Mouse (Mus musculus) lung, postnatal 0 days (tissue): ENCODE measurements around the gene Shcbp1l. TPM values are rescaled to one million over a fixed set of nuclear protein-coding genes. Genes with fewer than 3 reads are reported as not detected.
"Not testable (repeated sequence)": the region's sequence is repeated elsewhere in the genome, so short reads cannot be mapped to it uniquely, and the experiment has no call there.

Experiments used
- ATAC-seq: fragments of 200-750 bp; cut with Nextera tagmentation; 2 replicates; pipeline ENCODE4 v1.8.0; 2017; ENCODE audit warnings: moderate library complexity
- DNase-seq: peaks from one replicate; pipeline ENCODE4 v3.0.0-alpha.2; 2016; ENCODE audit warnings: low spot score
- H3K27ac ChIP-seq: fragments of 300-500 bp; sonication (generic); 2 replicates; pipeline ENCODE4 v1.5.1; 2014; ENCODE audit warnings: antibody characterized with exemption, mild to moderate bottlenecking, low read length, mixed read lengths
- H3K27me3 ChIP-seq: fragments of 300-500 bp; sonication (generic); replicated peaks from 2 replicates; pipeline ENCODE4 v1.6.1; 2014; ENCODE audit warnings: low read length, mixed read lengths; ENCODE audit not compliant: insufficient read depth
- H3K36me3 ChIP-seq: fragments of 300-500 bp; sonication (generic); 2 replicates; pipeline ENCODE4 v1.6.1; 2014; ENCODE audit warnings: low read length, mixed read lengths; ENCODE audit not compliant: insufficient read depth
- H3K4me1 ChIP-seq: fragments of 300-500 bp; sonication (generic); 2 replicates; pipeline ENCODE4 v1.6.1; 2014; ENCODE audit warnings: antibody characterized with exemption, low read depth, low read length, mixed read lengths; ENCODE audit not compliant: insufficient read depth
- H3K4me2 ChIP-seq: fragments of 300-500 bp; sonication (generic); replicated peaks from 2 replicates; pipeline ENCODE4 v1.6.1; 2014; ENCODE audit warnings: low read depth, mild to moderate bottlenecking, low read length, moderate library complexity, mixed read lengths
- H3K4me3 ChIP-seq: fragments of 300-500 bp; sonication (generic); 2 replicates; pipeline ENCODE4 v1.5.1; 2014; ENCODE audit warnings: low read depth, low read length
- H3K9ac ChIP-seq: fragments of 300-500 bp; sonication (generic); replicated peaks from 2 replicates; pipeline ENCODE4 v1.6.1; 2014; ENCODE audit warnings: low read depth, mild to moderate bottlenecking
- H3K9me3 ChIP-seq: fragments of 300-500 bp; sonication (generic); 2 replicates; pipeline ENCODE4 v1.6.1; 2016; ENCODE audit warnings: low read length, mixed read lengths
- CTCF ChIP-seq: IDR thresholded peaks from 2 replicates; pipeline ENCODE4 v1.5.1; 2016; ENCODE audit warnings: antibody characterized with exemption, mild to moderate bottlenecking
- EP300 ChIP-seq: IDR thresholded peaks from 2 replicates; pipeline ENCODE4 v1.6.1; 2016; ENCODE audit warnings: antibody characterized with exemption, mild to moderate bottlenecking, control low read depth
- WGBS: fragments of 180-500 bp; shearing (Covaris S2); extraction: QIAGEN DNeasy Blood & Tissue Kit; methylation state at CpG from one replicate; pipeline ENCODE4 v1.1.7; 2014; 5-methylcytosine and 5-hydroxymethylcytosine counted together
- polyA plus RNA-seq: library from polyadenylated mRNA; unstranded; fragments of >200 nt; fragmentation: Nextera tagmentation; extraction: Ambion mirVana; gene quantifications from 2 replicates; pipeline ENCODE4 v1.2.1, GENCODE M21; 2015

Shcbp1l gene
- polyA plus RNA-seq, 1 experiment from 2014 or later = 0.17 TPM

GRCm38 (mm10) chr1:153385661-153386060 is 39.3 kb upstream of the Shcbp1l start:
- H3K9me3 ChIP-seq, H3K36me3 ChIP-seq, H3K27me3 ChIP-seq, H3K4me3 ChIP-seq, ATAC-seq, H3K9ac ChIP-seq, H3K27ac ChIP-seq, H3K4me2 ChIP-seq, H3K4me1 ChIP-seq, DNase-seq: not testable (repeated sequence)
- 84% methylated on average over 5 of the region's 5 CpGs for WGBS
- peak; percentile 27 for TF ChIP-seq CTCF

GRCm38 (mm10) chr1:153386271-153387069 is 38.5 kb upstream of the Shcbp1l start:
- H3K27me3 ChIP-seq = no peaks in the 10 kb centered on the region
- H3K27ac ChIP-seq = no peak overlapping the region
- peak; percentile 99 for TF ChIP-seq CTCF
- 0 out of 2 replicates have a peak, but pooled peaks have one; percentile 8 for TF ChIP-seq EP300
- H3K9me3 ChIP-seq = no peaks in the 10 kb centered on the region
- no peak overlapping the region for H3K4me3 ChIP-seq
- ATAC-seq = peak; percentile 99
- DNase-seq = peak; percentile 89
- H3K9ac ChIP-seq = no peak overlapping the region
- H3K4me1 ChIP-seq = no peaks in the 10 kb centered on the region
- H3K36me3 ChIP-seq = no peaks in the 10 kb centered on the region
- WGBS = 41% methylated on average over 25 of the region's 25 CpGs
- H3K4me2 ChIP-seq = no peak overlapping the region

- WGBS = 73% methylated on average over 4 of the region's 4 CpGs
- H3K4me3 ChIP-seq, DNase-seq, H3K36me3 ChIP-seq, H3K9ac ChIP-seq, H3K4me2 ChIP-seq, H3K9me3 ChIP-seq, H3K27ac ChIP-seq, H3K4me1 ChIP-seq, ATAC-seq, H3K27me3 ChIP-seq: not testable (repeated sequence)
Observed at GRCm38 (mm10) chr1:153395706-153396105, 29.3 kb upstream of the Shcbp1l start.

GRCm38 (mm10) chr1:153401765-153402164 is 23.2 kb upstream of the Shcbp1l start:
- H3K27ac ChIP-seq = no peak overlapping the region
- ATAC-seq = peak; percentile 94

DNA sequence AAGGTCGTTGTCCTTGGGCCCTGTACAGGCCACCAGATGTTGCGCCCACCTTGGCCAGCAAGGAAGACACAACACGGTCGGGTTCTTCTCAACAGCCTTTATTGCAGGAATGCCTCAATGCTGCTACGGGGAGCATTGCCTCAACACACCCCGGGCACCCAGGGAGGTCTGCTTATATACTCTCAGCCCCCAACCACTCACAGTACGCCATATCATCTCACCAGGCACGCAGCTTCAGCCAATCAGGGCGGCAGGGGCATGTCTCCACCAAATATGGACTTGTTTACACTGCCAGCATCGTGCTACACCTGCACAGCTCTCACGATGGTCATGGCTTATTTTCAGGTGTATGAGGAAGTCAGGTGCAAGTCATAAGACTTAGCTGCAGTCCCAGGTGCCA is 17.3 kb upstream of the Shcbp1l start:
- H3K9ac ChIP-seq, H3K27me3 ChIP-seq, H3K4me3 ChIP-seq, H3K4me1 ChIP-seq, H3K36me3 ChIP-seq, H3K4me2 ChIP-seq, H3K27ac ChIP-seq, DNase-seq, H3K9me3 ChIP-seq, ATAC-seq: not testable (repeated sequence)
- 85% methylated on average over 11 of the region's 11 CpGs for WGBS

More at GRCm38 (mm10) chr1:153401765-153402164, 23.2 kb upstream of the Shcbp1l start:
- no peaks in the 10 kb centered on the region for H3K4me1 ChIP-seq
- H3K4me3 ChIP-seq = no peak overlapping the region
- no peaks in the 10 kb centered on the region for H3K27me3 ChIP-seq
- DNase-seq = peak; percentile 87
- TF ChIP-seq CTCF (peak; percentile 97), EP300 (no peak)
- 2% methylated on average over 7 of the region's 7 CpGs for WGBS
- no peaks in the 10 kb centered on the region for H3K9me3 ChIP-seq
- H3K9ac ChIP-seq = no peak overlapping the region
- no peak overlapping the region for H3K4me2 ChIP-seq
- no peaks in the 10 kb centered on the region for H3K36me3 ChIP-seq

DNA sequence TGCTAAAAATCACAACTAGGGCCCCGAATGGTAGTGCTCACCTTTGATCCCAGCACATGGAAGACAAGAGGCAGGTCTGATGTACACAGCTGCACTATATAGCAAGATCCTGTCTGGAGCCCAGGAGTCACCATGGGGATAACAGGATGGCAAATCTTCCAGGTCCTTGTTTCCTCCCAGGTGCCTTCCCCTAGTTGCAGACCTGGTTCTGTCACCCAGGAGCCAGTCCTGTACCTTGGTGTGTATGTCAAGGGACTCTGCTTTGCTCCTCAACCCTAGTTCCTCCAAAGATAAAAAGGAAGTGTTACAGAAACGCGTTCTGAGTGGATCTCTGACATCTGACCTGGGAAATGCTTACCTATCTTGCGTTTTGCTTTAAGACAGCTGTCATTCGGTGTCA is 16.7 kb upstream of the Shcbp1l start:
- H3K27ac ChIP-seq, H3K4me2 ChIP-seq, H3K4me3 ChIP-seq, H3K4me1 ChIP-seq, DNase-seq, H3K27me3 ChIP-seq, H3K9ac ChIP-seq, H3K9me3 ChIP-seq, ATAC-seq, H3K36me3 ChIP-seq: not testable (repeated sequence)
- 78% methylated on average over 4 of the region's 5 CpGs for WGBS

GRCm38 (mm10) chr1:153410915-153411314 is 14.0 kb upstream of the Shcbp1l start:
- not testable (repeated sequence) for H3K4me2 ChIP-seq, H3K4me1 ChIP-seq, H3K27me3 ChIP-seq, H3K36me3 ChIP-seq, H3K27ac ChIP-seq, ATAC-seq, H3K4me3 ChIP-seq, H3K9me3 ChIP-seq, DNase-seq, H3K9ac ChIP-seq
- WGBS = 88% methylated on average over 1 of the region's 4 CpGs
